Mouse (Mus musculus): ENCODE measurements around the gene Ube2f. TPM values are rescaled to one million over a fixed set of nuclear protein-coding genes. Genes with fewer than 3 reads are reported as not detected.
A peak's percentile ranks its signal among the peaks of the same experiment; 100 is the strongest.

The Ube2f gene
- polyA plus RNA-seq, 2 experiments = 57.9 to 65.7 TPM

GRCm38 (mm10) chr1:91313251-91313650 lies 63.1 kb downstream of the Ube2f start:
- H3K9me3 ChIP-seq (ENCODE audit: control insufficient read depth, low read length) = no peaks in the 10 kb centered on the region
- DNase-seq (ENCODE audit: low spot score) (peak; percentile 28), ATAC-seq (ENCODE audit: low FRiP score, low read depth) (peak; percentile 86)
- no peak overlapping the region for H3K4me3 ChIP-seq (replicated peaks; ENCODE audit: low read length)
- TF ChIP-seq POLR2A (IDR thresholded peaks at IDR 0.05; ENCODE audit: borderline replicate concordance, extremely low read depth, insufficient read depth, insufficient read length) = no peak
- peak overlapping the region; percentile 55; the same call in 1 of the 2 replicates for H3K27ac ChIP-seq (replicated peaks; ENCODE audit: low read depth, low read length)
- peaks cover 30% of the 10 kb centered on the region for H3K36me3 ChIP-seq (ENCODE audit: control insufficient read depth, insufficient read depth, low read length)
- no peak overlapping the region for H3K4me2 ChIP-seq (replicated peaks; ENCODE audit: low read depth, low read length, severe bottlenecking)
- H3K4me1 ChIP-seq (ENCODE audit: control insufficient read depth, insufficient read depth, low read length) = peaks cover 4% of the 10 kb centered on the region; the same call in 1 of the 2 replicates
- WGBS = 38% methylated on average over 5 of the region's 5 CpGs
- no peaks in the 10 kb centered on the region for H3K27me3 ChIP-seq (ENCODE audit: control insufficient read depth, insufficient read depth, low read length)
- peak overlapping the region; percentile 5; the same call in 1 of the 2 replicates for H3K9ac ChIP-seq (ENCODE audit: low read depth, low read length, severe bottlenecking)

- no peak overlapping the region for H3K4me2 ChIP-seq (replicated peaks; ENCODE audit: low read depth, low read length, severe bottlenecking)
- H3K4me3 ChIP-seq (replicated peaks; ENCODE audit: low read length) = no peak overlapping the region
- H3K36me3 ChIP-seq (ENCODE audit: control insufficient read depth, insufficient read depth, low read length) = no peaks in the 10 kb centered on the region
- ATAC-seq (ENCODE audit: low FRiP score, low read depth) (no peak), DNase-seq (ENCODE audit: low spot score) (no peak)
- H3K4me1 ChIP-seq (ENCODE audit: control insufficient read depth, insufficient read depth, low read length) = peaks cover 4% of the 10 kb centered on the region; the same call in 1 of the 2 replicates
- no peaks in the 10 kb centered on the region for H3K27me3 ChIP-seq (ENCODE audit: control insufficient read depth, insufficient read depth, low read length)
- TF ChIP-seq POLR2A (IDR thresholded peaks at IDR 0.05; ENCODE audit: borderline replicate concordance, extremely low read depth, insufficient read depth, insufficient read length) = no peak
- H3K9ac ChIP-seq (ENCODE audit: low read depth, low read length, severe bottlenecking) = no peak overlapping the region
- WGBS = 69% methylated on average over 6 of the region's 6 CpGs
- no peak overlapping the region for H3K27ac ChIP-seq (replicated peaks; ENCODE audit: low read depth, low read length)
- H3K9me3 ChIP-seq (ENCODE audit: control insufficient read depth, low read length) = no peaks in the 10 kb centered on the region
Measured at GRCm38 (mm10) chr1:91317656-91318055, 67.6 kb downstream of the Ube2f start.

GRCm38 (mm10) chr1:91321760-91322438 lies 71.8 kb downstream of the Ube2f start, which contains the start of gene Espnl:
Gene Espnl, plus strand, starts transcription at chr1:91322075.
- no peak within 1 kb of the TSS for H3K27ac ChIP-seq (replicated peaks; ENCODE audit: low read depth, low read length)
- H3K4me2 ChIP-seq (replicated peaks; ENCODE audit: low read depth, low read length, severe bottlenecking) = no peak within 1 kb of the TSS
- H3K9me3 ChIP-seq (ENCODE audit: control insufficient read depth, low read length) = no peaks in the 10 kb centered on the region
- no peaks in the 10 kb centered on the region for H3K27me3 ChIP-seq (ENCODE audit: control insufficient read depth, insufficient read depth, low read length)
- no peaks in the 10 kb centered on the region for H3K4me1 ChIP-seq (ENCODE audit: control insufficient read depth, insufficient read depth, low read length)
- no peak for DNase-seq (ENCODE audit: low spot score)
- WGBS = 67% methylated on average over 18 of the region's 19 CpGs
- no peak within 1 kb of the TSS for H3K4me3 ChIP-seq (replicated peaks; ENCODE audit: low read length)
- ATAC-seq (ENCODE audit: low FRiP score, low read depth) = no peak
- no peaks in the 10 kb centered on the region for H3K36me3 ChIP-seq (ENCODE audit: control insufficient read depth, insufficient read depth, low read length)
- no peak within 1 kb of the TSS for H3K9ac ChIP-seq (ENCODE audit: low read depth, low read length, severe bottlenecking)
- no peak for TF ChIP-seq POLR2A (IDR thresholded peaks at IDR 0.05; ENCODE audit: borderline replicate concordance, extremely low read depth, insufficient read depth, insufficient read length)

DNA sequence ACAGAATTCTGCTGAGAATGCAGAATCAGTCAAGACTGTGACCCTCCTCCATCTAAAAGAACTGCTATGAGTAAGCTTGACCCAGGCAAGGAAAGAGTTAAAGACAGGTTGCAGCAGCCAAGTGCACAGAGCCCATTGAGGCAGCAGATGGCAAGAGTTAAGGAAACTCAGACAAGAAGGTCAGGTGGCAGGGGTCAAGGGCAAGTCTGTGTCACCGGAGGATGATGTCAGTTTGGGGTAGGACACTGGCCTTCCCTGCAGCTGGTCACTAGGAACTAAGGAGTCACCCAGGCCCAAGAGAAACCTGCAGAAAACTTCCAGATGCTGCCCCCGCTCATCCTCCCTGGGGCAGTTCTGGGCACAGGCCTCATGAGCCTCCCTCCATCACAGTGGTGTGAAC lies 74.5 kb downstream of the Ube2f start:
- TF ChIP-seq POLR2A (IDR thresholded peaks at IDR 0.05; ENCODE audit: borderline replicate concordance, extremely low read depth, insufficient read depth, insufficient read length) = no peak
- Histone ChIP-seq H3K4me1 (ENCODE audit: control insufficient read depth, insufficient read depth, low read length) (no peaks in the 10 kb centered on the region), H3K36me3 (ENCODE audit: control insufficient read depth, insufficient read depth, low read length) (no peaks in the 10 kb centered on the region), H3K27me3 (ENCODE audit: control insufficient read depth, insufficient read depth, low read length) (no peaks in the 10 kb centered on the region), H3K4me3 (replicated peaks; ENCODE audit: low read length) (no peak overlapping the region), H3K27ac (replicated peaks; ENCODE audit: low read depth, low read length) (no peak overlapping the region), H3K9ac (ENCODE audit: low read depth, low read length, severe bottlenecking) (no peak overlapping the region), H3K4me2 (replicated peaks; ENCODE audit: low read depth, low read length, severe bottlenecking) (no peak overlapping the region), H3K9me3 (ENCODE audit: control insufficient read depth, low read length) (no peaks in the 10 kb centered on the region)
- no peak for ATAC-seq (ENCODE audit: low FRiP score, low read depth)
- no peak for DNase-seq (ENCODE audit: low spot score)
- WGBS = 61% methylated on average over 2 of the region's 2 CpGs

- Histone ChIP-seq H3K27me3 (ENCODE audit: control insufficient read depth, insufficient read depth, low read length) (no peaks in the 10 kb centered on the region), H3K9me3 (ENCODE audit: control insufficient read depth, low read length) (no peaks in the 10 kb centered on the region), H3K4me2 (replicated peaks; ENCODE audit: low read depth, low read length, severe bottlenecking) (no peak overlapping the region), H3K27ac (replicated peaks; ENCODE audit: low read depth, low read length) (no peak overlapping the region), H3K4me1 (ENCODE audit: control insufficient read depth, insufficient read depth, low read length) (no peaks in the 10 kb centered on the region), H3K36me3 (ENCODE audit: control insufficient read depth, insufficient read depth, low read length) (no peaks in the 10 kb centered on the region), H3K9ac (ENCODE audit: low read depth, low read length, severe bottlenecking) (no peak overlapping the region), H3K4me3 (replicated peaks; ENCODE audit: low read length) (no peak overlapping the region)
- TF ChIP-seq POLR2A (IDR thresholded peaks at IDR 0.05; ENCODE audit: borderline replicate concordance, extremely low read depth, insufficient read depth, insufficient read length) = no peak
- ATAC-seq (ENCODE audit: low FRiP score, low read depth) (no peak), DNase-seq (ENCODE audit: low spot score) (no peak)
- 67% methylated on average over 4 of the region's 4 CpGs for WGBS
Measured at GRCm38 (mm10) chr1:91325488-91326042, 75.5 kb downstream of the Ube2f start.

Data from limb, embryonic 14.5 days (tissue).